Mouse (Mus musculus) hindbrain, embryonic 12.5 days (tissue): ENCODE measurements around the gene Palm2. TPM values are rescaled to one million over a fixed set of nuclear protein-coding genes. Genes with fewer than 3 reads are reported as not detected.

ENCODE experiments used
- ATAC-seq: fragments of 200-750 bp; cut with Nextera tagmentation; 2 replicates; pipeline ENCODE4 v1.8.0; 2017; ENCODE audit warnings: moderate TSS enrichment; ENCODE audit not compliant: low FRiP score
- H3K27ac ChIP-seq: fragments of 300-500 bp; sonication (generic); 2 replicates; pipeline ENCODE4 v1.5.1; 2016; ENCODE audit warnings: mild to moderate bottlenecking
- H3K27me3 ChIP-seq: fragments of 300-500 bp; sonication (generic); 2 replicates; pipeline ENCODE4 v1.6.1; 2016; ENCODE audit warnings: mild to moderate bottlenecking
- H3K36me3 ChIP-seq: fragments of 300-500 bp; sonication (generic); 2 replicates; pipeline ENCODE4 v1.6.1; 2016; ENCODE audit warnings: mild to moderate bottlenecking
- H3K4me1 ChIP-seq: fragments of 300-500 bp; sonication (generic); 2 replicates; pipeline ENCODE4 v1.6.1; 2016
- H3K4me2 ChIP-seq: fragments of 300-500 bp; sonication (generic); replicated peaks from 2 replicates; pipeline ENCODE4 v1.6.1; 2016; ENCODE audit warnings: mild to moderate bottlenecking
- H3K4me3 ChIP-seq: fragments of 300-500 bp; sonication (generic); 2 replicates; pipeline ENCODE4 v1.5.1; 2016; ENCODE audit warnings: mild to moderate bottlenecking
- H3K9ac ChIP-seq: fragments of 300-500 bp; sonication (generic); 2 replicates; pipeline ENCODE4 v1.6.1; 2016; ENCODE audit warnings: mild to moderate bottlenecking, moderate library complexity
- H3K9me3 ChIP-seq: fragments of 300-500 bp; sonication (generic); replicated peaks from 2 replicates; pipeline ENCODE4 v1.6.1; 2016; ENCODE audit warnings: mild to moderate bottlenecking
- WGBS: fragments of 180-500 bp; shearing (Covaris S2); methylation state at CpG from one replicate; pipeline ENCODE4 v1.1.7; 2016; 5-methylcytosine and 5-hydroxymethylcytosine counted together
- polyA plus RNA-seq: library from polyadenylated mRNA; unstranded; fragments of >200 nt; fragmentation: Nextera tagmentation; extraction: Ambion mirVana; gene quantifications from 2 replicates; pipeline ENCODE4 v1.2.1, GENCODE M21; 2016

Palm2 gene
- polyA plus RNA-seq, 1 experiment from 2014 or later, result 6.0 TPM

DNA sequence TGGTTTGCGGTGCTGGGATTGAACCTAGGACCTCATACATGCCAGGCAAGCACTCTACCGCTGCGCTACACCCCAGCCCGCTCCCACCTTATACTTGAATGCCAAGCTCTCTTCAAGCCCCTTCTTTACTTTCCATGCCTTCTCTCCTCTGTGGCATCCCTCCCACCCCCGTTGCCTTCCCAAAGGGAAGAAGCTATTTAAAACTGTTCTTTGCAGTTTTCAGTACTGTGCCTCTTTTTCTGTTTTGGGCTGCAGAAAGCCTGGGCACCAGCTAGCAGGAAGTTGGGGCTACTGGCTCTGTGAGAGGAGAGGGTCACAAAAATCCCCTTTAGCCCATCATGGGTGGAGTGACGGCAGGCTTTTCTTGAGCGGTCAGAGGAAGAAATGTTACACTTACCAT lies 199.0 kb downstream of the Palm2 start:
- H3K27ac ChIP-seq, result no peak overlapping the region
- H3K9me3 ChIP-seq, result no peaks in the 10 kb centered on the region
- no peak overlapping the region for H3K4me3 ChIP-seq
- no peaks in the 10 kb centered on the region for H3K36me3 ChIP-seq
- H3K4me1 ChIP-seq, result peaks cover 2% of the 10 kb centered on the region
- no peak overlapping the region for H3K9ac ChIP-seq
- WGBS, result 92% methylated on average over 7 of the region's 7 CpGs
- no peak for ATAC-seq
- no peak overlapping the region for H3K4me2 ChIP-seq
- no peaks in the 10 kb centered on the region for H3K27me3 ChIP-seq

DNA sequence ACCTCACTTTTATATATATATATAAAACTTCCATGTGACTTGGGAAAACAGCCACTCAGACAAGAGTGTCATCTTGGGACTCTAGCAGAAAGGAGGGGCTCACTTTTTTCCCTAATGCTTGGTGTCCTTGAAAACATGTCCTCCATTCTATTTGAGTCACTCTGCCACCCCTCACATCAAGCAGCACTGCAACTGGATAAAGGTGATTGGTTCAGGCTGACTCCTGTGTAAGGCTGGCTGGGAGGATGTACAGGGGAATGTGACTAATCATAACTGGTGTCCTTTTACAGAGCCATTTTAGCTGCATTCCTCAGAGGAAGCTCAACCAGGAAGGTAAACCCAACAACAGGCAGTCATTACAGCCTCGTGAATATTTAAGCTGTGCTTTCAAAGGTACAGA lies 200.9 kb downstream of the Palm2 start:
- Histone ChIP-seq H3K9me3 (no peaks in the 10 kb centered on the region), H3K27me3 (no peaks in the 10 kb centered on the region), H3K4me2 (no peak overlapping the region), H3K9ac (no peak overlapping the region), H3K4me1 (peaks cover 14% of the 10 kb centered on the region), H3K4me3 (no peak overlapping the region), H3K36me3 (no peaks in the 10 kb centered on the region), H3K27ac (no peak overlapping the region)
- ATAC-seq, result no peak
- 63% methylated on average over 1 of the region's 1 CpGs for WGBS

GRCm38 (mm10) chr4:57636782-57637482 lies 202.9 kb downstream of the Palm2 start:
- ATAC-seq, result no peak
- Histone ChIP-seq H3K9ac (no peak overlapping the region), H3K4me1 (peaks cover 17% of the 10 kb centered on the region), H3K36me3 (no peaks in the 10 kb centered on the region), H3K4me3 (no peak overlapping the region), H3K27me3 (no peaks in the 10 kb centered on the region), H3K4me2 (0 out of 2 replicates have a peak overlapping the region, but pooled peaks have one; percentile 51), H3K9me3 (no peaks in the 10 kb centered on the region), H3K27ac (no peak overlapping the region)
- 81% methylated on average over 9 of the region's 9 CpGs for WGBS

DNA sequence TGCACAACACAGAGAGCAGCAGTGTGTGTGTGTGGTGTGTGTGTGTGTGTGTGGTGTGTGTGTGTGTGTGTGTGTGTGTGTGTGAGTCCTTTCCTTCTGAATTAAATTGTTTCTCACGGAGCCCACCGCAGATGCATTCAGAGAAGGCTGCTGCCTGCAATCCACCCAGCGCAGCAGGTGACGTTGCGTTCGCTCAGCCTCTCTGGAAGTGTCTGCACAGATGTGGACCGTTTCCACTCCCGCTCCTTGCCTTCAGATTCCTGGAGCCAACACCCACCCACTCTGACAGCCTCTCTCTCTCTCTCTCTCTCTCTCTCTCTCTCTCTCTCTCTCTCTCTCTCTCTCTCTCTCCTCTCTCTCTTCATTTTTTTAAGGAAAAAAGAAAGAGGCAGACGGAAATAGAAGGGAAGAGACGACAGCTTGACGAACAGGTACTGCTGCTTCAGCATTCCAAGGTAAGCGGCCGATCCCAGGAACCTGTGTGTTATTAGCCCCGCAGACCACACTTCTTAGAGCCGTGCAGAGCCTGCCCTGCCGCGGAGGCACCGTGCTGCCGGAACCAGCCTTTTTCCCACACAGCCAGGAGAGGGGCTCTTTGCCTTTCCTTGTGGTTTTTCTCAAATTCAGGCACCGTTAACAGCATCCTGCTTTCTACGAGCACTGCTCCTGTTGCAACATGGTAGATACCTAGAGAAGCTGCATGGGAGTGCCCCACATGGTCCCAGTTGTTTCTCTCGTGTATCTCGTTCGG lies 203.8 kb downstream of the Palm2 start:
- H3K4me3 ChIP-seq, result peak overlapping the region; percentile 26
- H3K4me1 ChIP-seq, result peaks cover 17% of the 10 kb centered on the region
- no peak overlapping the region; the same call in 1 of the 2 replicates for H3K9ac ChIP-seq
- peak overlapping the region; percentile 51 for H3K4me2 ChIP-seq
- H3K36me3 ChIP-seq, result no peaks in the 10 kb centered on the region
- no peaks in the 10 kb centered on the region for H3K27me3 ChIP-seq
- WGBS, result 34% methylated on average over 24 of the region's 24 CpGs
- peak; percentile 65; the same call in 1 of the 2 replicates for ATAC-seq
- H3K27ac ChIP-seq, result no peak overlapping the region
- H3K9me3 ChIP-seq, result no peaks in the 10 kb centered on the region

DNA sequence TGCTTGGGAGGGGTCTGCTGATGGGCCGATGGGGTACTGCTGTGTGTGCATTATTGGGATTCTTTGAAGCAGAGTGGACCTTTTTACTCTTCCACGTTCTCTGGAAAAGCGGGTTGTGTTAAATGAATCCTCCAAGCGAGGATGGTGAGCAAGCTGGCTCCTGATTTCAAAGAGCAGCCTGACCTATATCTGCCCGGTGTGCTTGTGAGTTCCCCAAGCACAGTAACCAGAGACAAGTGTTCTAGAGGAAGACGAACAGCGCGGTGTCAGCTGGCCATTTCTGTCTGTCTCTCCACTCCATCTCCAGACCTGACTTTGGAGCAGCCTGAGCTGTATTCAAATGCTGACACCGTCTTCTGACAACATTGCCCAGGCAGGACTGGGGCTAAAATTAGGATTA lies 204.9 kb downstream of the Palm2 start:
- H3K9me3 ChIP-seq, result no peaks in the 10 kb centered on the region
- H3K27me3 ChIP-seq, result no peaks in the 10 kb centered on the region
- no peak overlapping the region for H3K9ac ChIP-seq
- H3K4me1 ChIP-seq, result peaks cover 17% of the 10 kb centered on the region
- no peaks in the 10 kb centered on the region for H3K36me3 ChIP-seq
- H3K4me2 ChIP-seq, result no peak overlapping the region
- WGBS, result 79% methylated on average over 9 of the region's 9 CpGs
- no peak for ATAC-seq
- no peak overlapping the region for H3K27ac ChIP-seq
- no peak overlapping the region for H3K4me3 ChIP-seq

DNA sequence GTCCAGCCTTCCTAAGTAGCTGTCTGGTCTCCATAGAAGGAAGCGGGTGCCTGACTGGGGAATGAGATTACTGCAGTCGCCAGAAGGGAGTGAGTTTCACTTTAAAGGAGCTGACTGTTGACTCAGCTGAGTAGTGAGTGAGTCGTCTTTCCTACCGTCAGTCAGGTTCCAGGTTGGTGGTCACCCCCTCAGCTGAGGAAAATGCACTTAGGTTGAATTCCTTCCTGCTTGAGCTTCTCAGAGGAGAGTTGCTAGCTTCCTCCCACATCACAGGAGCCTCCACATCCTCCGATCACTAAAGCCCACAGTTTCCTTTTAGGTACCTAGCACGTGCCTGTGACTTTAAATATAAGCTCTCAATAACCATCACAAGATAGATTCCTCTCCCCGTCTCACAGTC lies 206.2 kb downstream of the Palm2 start:
- H3K4me3 ChIP-seq, result no peak overlapping the region
- H3K4me2 ChIP-seq, result no peak overlapping the region
- WGBS, result 48% methylated on average over 7 of the region's 7 CpGs

GRCm38 (mm10) chr4:57640971-57641370 lies 206.9 kb downstream of the Palm2 start:
- H3K36me3 ChIP-seq, result no peaks in the 10 kb centered on the region
- H3K9me3 ChIP-seq, result no peaks in the 10 kb centered on the region
- no peak overlapping the region for H3K4me3 ChIP-seq
- H3K9ac ChIP-seq, result no peak overlapping the region
- ATAC-seq, result no peak
- H3K4me2 ChIP-seq, result no peak overlapping the region
- H3K27me3 ChIP-seq, result no peaks in the 10 kb centered on the region
- H3K27ac ChIP-seq, result no peak overlapping the region
- 94% methylated on average over 3 of the region's 3 CpGs for WGBS
- H3K4me1 ChIP-seq, result peaks cover 17% of the 10 kb centered on the region

More for the DNA sequence above, 206.2 kb downstream of the Palm2 start:
- Histone ChIP-seq H3K9ac (no peak overlapping the region), H3K4me1 (peaks cover 17% of the 10 kb centered on the region), H3K27me3 (no peaks in the 10 kb centered on the region), H3K9me3 (no peaks in the 10 kb centered on the region), H3K36me3 (no peaks in the 10 kb centered on the region), H3K27ac (no peak overlapping the region)
- no peak for ATAC-seq

- no peak for ATAC-seq
Observed at GRCm38 (mm10) chr4:57650994-57651393, 216.9 kb downstream of the Palm2 start.

DNA sequence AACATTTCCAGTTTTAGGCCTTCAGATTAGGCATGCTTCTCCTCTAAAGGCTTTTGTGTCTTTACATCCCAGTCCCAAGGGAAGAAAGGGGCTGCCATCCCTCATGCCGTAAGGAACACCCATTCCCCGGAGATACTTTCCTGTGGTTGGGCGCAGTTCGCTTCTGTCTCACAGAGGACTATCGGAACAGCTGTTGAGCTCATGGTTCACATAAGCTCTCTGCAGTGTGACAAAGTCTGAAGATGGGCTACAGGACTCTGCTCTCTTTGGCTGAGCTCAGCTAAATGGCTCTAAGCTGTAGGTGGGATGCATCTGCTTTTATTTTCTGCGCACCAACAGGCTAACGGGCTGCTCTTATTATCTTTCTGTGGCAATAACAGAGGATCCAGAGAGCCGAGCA lies 217.5 kb downstream of the Palm2 start:
- Histone ChIP-seq H3K4me3 (no peak overlapping the region), H3K9me3 (no peaks in the 10 kb centered on the region), H3K4me2 (no peak overlapping the region), H3K9ac (no peak overlapping the region), H3K36me3 (no peaks in the 10 kb centered on the region), H3K27me3 (no peaks in the 10 kb centered on the region), H3K27ac (no peak overlapping the region), H3K4me1 (no peaks in the 10 kb centered on the region)
- no peak for ATAC-seq
- WGBS, result 84% methylated on average over 8 of the region's 8 CpGs

More at GRCm38 (mm10) chr4:57650994-57651393, 216.9 kb downstream of the Palm2 start:
- 38% methylated on average over 1 of the region's 1 CpGs for WGBS
- H3K4me3 ChIP-seq, result no peak overlapping the region
- H3K27ac ChIP-seq, result no peak overlapping the region
- H3K4me1 ChIP-seq, result no peaks in the 10 kb centered on the region
- no peaks in the 10 kb centered on the region for H3K36me3 ChIP-seq
- no peaks in the 10 kb centered on the region for H3K9me3 ChIP-seq
- H3K4me2 ChIP-seq, result no peak overlapping the region
- H3K9ac ChIP-seq, result no peak overlapping the region
- no peaks in the 10 kb centered on the region for H3K27me3 ChIP-seq

DNA sequence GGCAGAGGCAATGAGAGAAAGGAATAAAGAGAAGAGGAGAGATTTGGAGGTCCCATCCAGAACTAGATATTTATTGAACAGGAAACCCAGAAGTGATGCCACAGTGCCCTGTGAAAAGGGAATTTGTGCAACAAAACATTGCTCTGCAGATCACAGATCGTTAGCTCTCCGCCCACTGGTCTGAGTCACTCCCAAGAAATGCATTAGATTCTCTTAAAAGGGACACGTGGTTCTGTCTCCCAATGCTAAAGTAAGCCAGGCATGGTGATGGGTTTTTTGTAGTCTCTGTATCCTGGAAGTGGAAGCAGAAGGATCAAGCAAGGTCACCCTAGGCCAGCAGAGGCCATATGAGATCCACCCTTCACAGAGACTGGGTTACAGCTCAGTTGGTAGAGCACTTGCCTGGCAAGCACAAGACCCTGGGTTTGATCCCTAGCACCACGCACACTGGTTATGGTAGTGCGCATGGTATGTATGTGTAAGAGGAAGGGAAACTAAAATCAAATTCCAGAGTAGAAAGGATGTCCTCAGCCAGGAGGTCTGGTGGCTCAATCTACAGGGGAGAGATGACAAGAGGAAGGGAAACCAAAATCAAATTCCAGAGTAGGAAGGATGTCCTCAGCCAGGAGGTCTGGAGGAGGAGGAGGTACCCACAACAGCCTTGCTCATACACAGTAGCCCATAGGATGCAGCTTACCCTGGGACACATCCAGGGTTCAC lies 218.3 kb downstream of the Palm2 start:
- Histone ChIP-seq H3K27ac (no peak overlapping the region), H3K9me3 (no peaks in the 10 kb centered on the region), H3K27me3 (no peaks in the 10 kb centered on the region), H3K4me2 (no peak overlapping the region), H3K9ac (no peak overlapping the region), H3K4me3 (no peak overlapping the region), H3K4me1 (no peaks in the 10 kb centered on the region), H3K36me3 (no peaks in the 10 kb centered on the region)
- 78% methylated on average over 5 of the region's 5 CpGs for WGBS
- ATAC-seq, result no peak

DNA sequence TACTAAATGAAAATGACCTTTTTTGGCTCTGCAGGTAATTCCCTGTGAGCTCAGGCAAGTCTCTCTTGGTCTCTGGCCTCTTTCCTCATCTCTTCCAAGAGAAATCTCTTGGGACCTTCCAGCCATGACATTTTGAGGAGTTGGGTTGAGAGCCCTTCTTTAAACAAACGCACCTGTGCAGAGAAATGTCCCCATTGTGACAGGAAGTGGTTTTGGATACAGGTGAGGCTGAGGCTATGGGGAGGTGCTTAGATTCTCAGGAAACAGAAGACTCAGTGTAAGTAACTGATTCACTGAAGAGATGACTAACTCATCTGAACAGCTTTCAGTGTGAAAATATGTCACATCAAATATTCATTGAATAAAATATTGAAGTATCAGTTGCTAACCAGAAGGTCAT lies 221.9 kb downstream of the Palm2 start:
- ATAC-seq, result no peak
- Histone ChIP-seq H3K9me3 (no peaks in the 10 kb centered on the region), H3K36me3 (no peaks in the 10 kb centered on the region), H3K4me2 (no peak overlapping the region), H3K9ac (no peak overlapping the region), H3K4me1 (peaks cover 13% of the 10 kb centered on the region), H3K27me3 (no peaks in the 10 kb centered on the region), H3K27ac (no peak overlapping the region), H3K4me3 (no peak overlapping the region)
- 93% methylated on average over 1 of the region's 1 CpGs for WGBS

GRCm38 (mm10) chr4:57656388-57656787 lies 222.3 kb downstream of the Palm2 start:
- Histone ChIP-seq H3K9ac (no peak overlapping the region), H3K27me3 (no peaks in the 10 kb centered on the region), H3K4me2 (no peak overlapping the region), H3K4me1 (peaks cover 13% of the 10 kb centered on the region), H3K9me3 (no peaks in the 10 kb centered on the region), H3K4me3 (no peak overlapping the region), H3K27ac (no peak overlapping the region), H3K36me3 (no peaks in the 10 kb centered on the region)
- ATAC-seq, result no peak
- WGBS, result 91% methylated on average over 12 of the region's 12 CpGs
